ENCODE assay signal across 8 mouse cellular contexts in the genomic region with DNA sequence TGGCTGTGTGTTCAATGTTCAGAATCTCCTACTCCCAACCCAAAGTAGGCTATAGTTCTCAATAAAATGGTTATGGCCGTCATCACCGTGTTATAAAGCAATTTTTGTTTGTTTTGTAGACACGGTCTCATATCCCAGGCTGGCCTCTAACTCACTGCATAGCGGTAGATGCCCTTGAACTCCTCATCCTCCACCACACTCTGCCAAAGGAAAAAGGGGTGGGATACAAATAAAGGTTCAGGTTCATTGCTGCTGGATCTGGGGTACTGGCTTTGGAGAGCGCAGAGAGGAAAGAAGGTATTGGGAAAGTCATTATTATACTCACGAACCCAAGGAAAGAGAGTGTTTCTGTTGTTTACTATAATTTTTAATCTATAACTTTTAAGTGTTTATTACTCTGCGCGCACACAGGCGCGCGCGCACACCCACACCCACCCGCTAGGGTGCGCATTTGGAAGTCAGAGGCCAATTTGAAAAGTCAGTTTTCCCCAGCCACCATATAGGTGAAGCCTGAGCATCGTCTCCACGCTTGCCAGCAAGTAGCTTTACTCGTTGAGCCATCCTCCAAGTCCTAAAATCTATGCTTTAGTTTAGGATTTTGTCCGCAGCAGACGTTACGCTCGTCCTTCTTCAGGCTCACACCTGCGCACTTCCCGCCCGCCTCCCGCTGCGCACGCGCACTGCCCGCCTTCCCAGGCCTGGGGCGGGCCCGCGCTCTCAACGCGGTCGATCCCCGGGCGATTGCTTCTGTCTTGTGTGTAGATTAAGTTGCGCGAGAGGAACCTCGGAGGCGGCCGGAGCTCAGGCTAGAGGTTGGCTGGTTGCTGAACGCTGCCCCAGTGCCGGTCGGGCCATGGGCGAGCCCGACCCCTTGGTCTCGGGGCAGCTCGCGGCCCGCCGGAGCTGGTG. TPM values are rescaled to one million over a fixed set of nuclear protein-coding genes. Genes with fewer than 3 reads are reported as not detected.
DNase-seq lines count a peak whose midpoint lies in the region; ATAC-seq lines count a peak whose summit lies in the region.

A gene (plus strand): TSS at position 676 of the 909 bp plus-strand sequence.
A gene (plus strand): TSS at position 762 of the 909 bp plus-strand sequence.

- peak; percentile 92 for ATAC-seq in hindbrain, embryonic 15.5 days (ENCODE audit: low FRiP score, low read depth)

- peaks cover 32% of the 10 kb centered on the region for H3K4me1 ChIP-seq in hindbrain, embryonic 15.5 days (replicated peaks)

- H3K36me3 ChIP-seq in hindbrain, embryonic 15.5 days: peaks cover 3% of the 10 kb centered on the region

- H3K4me2 ChIP-seq in hindbrain, embryonic 15.5 days: peak within 1 kb of the TSS; percentile 73

- 2% methylated on average over 51 of the region's 52 CpGs for WGBS in hindbrain, embryonic 15.5 days

- H3K27me3 ChIP-seq in hindbrain, embryonic 15.5 days: no peaks in the 10 kb centered on the region

- peak within 1 kb of the TSS; percentile 86 for H3K27ac ChIP-seq in hindbrain, embryonic 15.5 days (replicated peaks)

- DNase-seq in T-cell, adult 2 months (ENCODE audit: low spot score): peak; percentile 94
- DNase-seq in cerebellum, postnatal 36 days: peak; percentile 94 to 96
- DNase-seq in frontal cortex, postnatal 36 days (ENCODE audit: low spot score in 2 of 2): peak; percentile 94 to 96
- peak; percentile 87 for DNase-seq in left cerebral cortex, adult 11 months (ENCODE audit: low spot score)
- DNase-seq in lung, postnatal 4 days: peak; percentile 96 to 97
- DNase-seq in retina, postnatal 7 days (ENCODE audit: low read depth, low spot score): peak; percentile 92
- peak; percentile 89 for DNase-seq in urinary bladder, adult 2 months (ENCODE audit: low spot score)

- H3K9ac ChIP-seq in hindbrain, embryonic 15.5 days: peak within 1 kb of the TSS; percentile 75

- no peaks in the 10 kb centered on the region for H3K9me3 ChIP-seq in hindbrain, embryonic 15.5 days

- H3K4me3 ChIP-seq in hindbrain, embryonic 15.5 days: peak within 1 kb of the TSS; percentile 71

RNA-seq across cellular contexts. Expression of the first gene that starts in this region (rescaled TPM):
- polyA plus RNA-seq in hindbrain, embryonic 15.5 days (2015; fragmentation: Nextera tagmentation; extraction: Ambion mirVana): 80.6 and 85.2 TPM in 2 replicates
- 31.7 and 35.6 TPM in 2 replicates for polyA plus RNA-seq in urinary bladder, adult 2 months (2012; rRNA removed)

RNA-seq across cellular contexts. Expression of the second gene that starts in this region (rescaled TPM):
- polyA plus RNA-seq in hindbrain, embryonic 15.5 days (2015; fragmentation: Nextera tagmentation; extraction: Ambion mirVana): 2.4 and 3.3 TPM in 2 replicates
- polyA plus RNA-seq in urinary bladder, adult 2 months (2012; rRNA removed): 1.7 and 1.8 TPM in 2 replicates

Comparison
In these comparisons a context has a peak if more than half of its experiments do, and no peak if none do; other contexts are left out.
1. Peak in every context shown above with its lines: DNase-seq, ATAC-seq, H3K4me3 ChIP-seq and H3K27ac ChIP-seq.